Mouse (Mus musculus): Measurements from ENCODE around the gene Cdkn2d.

- TF ChIP-seq EP300 (IDR thresholded peaks at IDR 0.05; ENCODE audit: low read depth) (no peak), CTCF (IDR thresholded peaks at IDR 0.05; ENCODE audit: low read depth) (no peak)
Measured at GRCm38 (mm10) chr9:21331365-21332140, 40.3 kb upstream of the Cdkn2d start.

All from liver, embryonic 14.5 days (tissue).